ENCODE assay signal across 13 mouse cellular contexts in genomic region chrX:163723630-163724029, GRCm38 (mm10). TPM values are rescaled to one million over a fixed set of nuclear protein-coding genes. Genes with fewer than 3 reads are reported as not detected.
DNase-seq lines count a peak whose midpoint lies in the region; ATAC-seq and TF ChIP-seq lines count a peak whose summit lies in the region.
"Had no signal": no experiment of that assay in that cellular context is flagged by ENCODE, and none has a peak within 500 bp of the region (broad histone marks: within the 10 kb centered on the region; RNA-seq: fewer than 3 reads in every experiment).

No protein-coding gene starts in this region.

- H3K9ac ChIP-seq in heart, embryonic 12.5 days = no peak overlapping the region
- H3K9ac ChIP-seq in forebrain, embryonic 15.5 days (replicated peaks) = no peak overlapping the region
- H3K9ac ChIP-seq in midbrain, postnatal 0 days (replicated peaks; ENCODE audit: low read length, poor library complexity, severe bottlenecking) = no peak overlapping the region
- H3K9ac ChIP-seq: embryonic facial prominence, embryonic 12.5 days; heart, embryonic 15.5 days had no signal

- ATAC-seq in heart, embryonic 12.5 days (ENCODE audit: insufficient number of reproducible peaks, low FRiP score) = no peak
- no peak for ATAC-seq in forebrain, embryonic 15.5 days (replicated peaks)
- no peak for ATAC-seq in midbrain, postnatal 0 days (ENCODE audit: low FRiP score)
- no peak for ATAC-seq in granulocyte monocyte progenitor cell, adult 5-6 weeks (replicated peaks; ENCODE audit: poor library complexity, severe bottlenecking)

- H3K36me3 ChIP-seq in heart, embryonic 12.5 days = no peaks in the 10 kb centered on the region
- no peaks in the 10 kb centered on the region for H3K36me3 ChIP-seq in forebrain, embryonic 15.5 days
- no peaks in the 10 kb centered on the region for H3K36me3 ChIP-seq in midbrain, postnatal 0 days (ENCODE audit: insufficient read depth, low read length)
- H3K36me3 ChIP-seq: embryonic facial prominence, embryonic 12.5 days; heart, embryonic 15.5 days had no signal

- TF ChIP-seq POLR2A in cerebellum, adult 2 months (IDR thresholded peaks at IDR 0.05; ENCODE audit: borderline replicate concordance, insufficient read depth, low read length) = no peak

- peak; percentile 1 to 53 for DNase-seq in heart, adult 9 months (ENCODE audit: low spot score in 2 of 2)
- DNase-seq in adipocyte (ENCODE audit: low spot score) = peak; percentile 59
- DNase-seq in midbrain, postnatal 0 days (ENCODE audit: low spot score) = no peak
- DNase-seq in spleen, adult 18-20 months = no peak
- DNase-seq in cerebellum, adult 2 months = no peak
- DNase-seq: lung, postnatal 36 days had no signal

- H3K27ac ChIP-seq in heart, embryonic 12.5 days (ENCODE audit: poor library complexity, severe bottlenecking) = no peak overlapping the region
- H3K27ac ChIP-seq in forebrain, embryonic 15.5 days (replicated peaks) = peak overlapping the region; percentile 63
- peak overlapping the region; percentile 38 for H3K27ac ChIP-seq in midbrain, postnatal 0 days (ENCODE audit: low read depth, low read length)
- H3K27ac ChIP-seq in cerebellum, adult 2 months (ENCODE audit: insufficient read depth, low read length) = no peak overlapping the region
- H3K27ac ChIP-seq: embryonic facial prominence, embryonic 12.5 days; heart, embryonic 15.5 days had no signal

- no peak for TF ChIP-seq CTCF in midbrain, postnatal 0 days (IDR thresholded peaks at IDR 0.05)
- no peak for TF ChIP-seq CTCF in cerebellum, adult 2 months (IDR thresholded peaks at IDR 0.05; ENCODE audit: borderline replicate concordance, insufficient read depth, low read depth, low read length)

- no peak overlapping the region for H3K4me2 ChIP-seq in heart, embryonic 12.5 days
- peak overlapping the region; percentile 31; the same call in 1 of the 2 replicates for H3K4me2 ChIP-seq in forebrain, embryonic 15.5 days (replicated peaks)
- peak overlapping the region; percentile 26; the same call in 1 of the 2 replicates for H3K4me2 ChIP-seq in midbrain, postnatal 0 days (ENCODE audit: low read depth, low read length, poor library complexity, severe bottlenecking)
- H3K4me2 ChIP-seq: embryonic facial prominence, embryonic 12.5 days; heart, embryonic 15.5 days had no signal

- H3K27me3 ChIP-seq in heart, embryonic 12.5 days (replicated peaks) = no peaks in the 10 kb centered on the region
- H3K27me3 ChIP-seq in forebrain, embryonic 15.5 days = no peaks in the 10 kb centered on the region
- H3K27me3 ChIP-seq in midbrain, postnatal 0 days (ENCODE audit: insufficient read depth, low read length) = no peaks in the 10 kb centered on the region
- no peaks in the 10 kb centered on the region for H3K27me3 ChIP-seq in cerebellum, adult 2 months (ENCODE audit: control insufficient read depth, insufficient read depth, low read length)
- H3K27me3 ChIP-seq: heart, embryonic 15.5 days had no signal

- H3K4me3 ChIP-seq in heart, embryonic 12.5 days = no peak overlapping the region
- no peak overlapping the region for H3K4me3 ChIP-seq in forebrain, embryonic 15.5 days
- H3K4me3 ChIP-seq in midbrain, postnatal 0 days (ENCODE audit: low read depth, low read length) = no peak overlapping the region
- H3K4me3 ChIP-seq in cerebellum, adult 2 months (replicated peaks; ENCODE audit: insufficient read depth, low read depth, low read length) = no peak overlapping the region
- H3K4me3 ChIP-seq: embryonic facial prominence, embryonic 12.5 days; heart, embryonic 15.5 days had no signal

- no peaks in the 10 kb centered on the region for H3K9me3 ChIP-seq in heart, embryonic 12.5 days (replicated peaks)
- no peaks in the 10 kb centered on the region for H3K9me3 ChIP-seq in forebrain, embryonic 15.5 days
- no peaks in the 10 kb centered on the region for H3K9me3 ChIP-seq in midbrain, postnatal 0 days (ENCODE audit: low read length)
- H3K9me3 ChIP-seq: embryonic facial prominence, embryonic 12.5 days; heart, embryonic 15.5 days had no signal

- no peaks in the 10 kb centered on the region for H3K4me1 ChIP-seq in heart, embryonic 12.5 days (replicated peaks)
- peaks cover 10% of the 10 kb centered on the region for H3K4me1 ChIP-seq in forebrain, embryonic 15.5 days
- H3K4me1 ChIP-seq in midbrain, postnatal 0 days (ENCODE audit: insufficient read depth, low read length) = no peaks in the 10 kb centered on the region
- H3K4me1 ChIP-seq in cerebellum, adult 2 months (ENCODE audit: control insufficient read depth, insufficient read depth, low read length) = no peaks in the 10 kb centered on the region
- H3K4me1 ChIP-seq: embryonic facial prominence, embryonic 12.5 days; heart, embryonic 15.5 days had no signal

RNA-seq across cellular contexts. Expression of gene Rnf138rt1, which starts 37.5 kb away (rescaled TPM):
- polyA plus RNA-seq in heart, embryonic 12.5 days (2016; fragmentation: Nextera tagmentation; extraction: Ambion mirVana) = not detected in 2 replicates
- 2.3 and 3.3 TPM in 2 replicates for polyA plus RNA-seq in forebrain, embryonic 15.5 days (2015; fragmentation: Nextera tagmentation; extraction: Ambion mirVana)
- total RNA-seq in midbrain, postnatal 0 days (2014; rRNA removed) = 5.0 and 7.5 TPM in 2 replicates
- polyA plus RNA-seq in midbrain, postnatal 0 days (2015; fragmentation: Nextera tagmentation; extraction: Ambion mirVana) = 7.0 and 12.9 TPM in 2 replicates
- total RNA-seq in granulocyte monocyte progenitor cell, adult 5-6 weeks (2014; fragmentation: Nextera tagmentation) = 4.1 TPM in 1 of 2 replicates, not detected in the other
- not detected in 2 replicates for total RNA-seq in granulocyte monocyte progenitor cell, adult 5-6 weeks (2017)
- 1.3 and 1.5 TPM in 2 replicates for polyA plus RNA-seq in cerebellum, adult 2 months (2012; rRNA removed)
- polyA plus RNA-seq: heart, embryonic 15.5 days; large intestine, adult 2 months; limb, embryonic 11.5 days had no signal

Comparison
In these comparisons a context has a peak if more than half of its experiments do, and no peak if none do; other contexts are left out.
1. DNase-seq: peak in heart, adult 9 months (2 of 2) and adipocyte (single experiment); none in midbrain, postnatal 0 days (single experiment), spleen, adult 18-20 months (0 of 2) and cerebellum, adult 2 months (0 of 2).
2. H3K27ac ChIP-seq: peak in forebrain, embryonic 15.5 days (single experiment) and midbrain, postnatal 0 days (single experiment); none in heart, embryonic 12.5 days (single experiment) and cerebellum, adult 2 months (single experiment).